ENCODE assay signal across 15 mouse cellular contexts in genomic region chr2:69096821-69097220, GRCm38 (mm10).
"Had no signal": no experiment of that assay in that cellular context is flagged by ENCODE, and none has a peak within 500 bp of the region (broad histone marks: within the 10 kb centered on the region; RNA-seq: fewer than 3 reads in every experiment).

No protein-coding gene starts in this region.

- H3K27ac ChIP-seq: intestine, embryonic 15.5 days; kidney, embryonic 15.5 days; limb, embryonic 15.5 days; liver, embryonic 12.5 days; neural tube, embryonic 15.5 days; stomach, postnatal 0 days had no signal

- H3K4me1 ChIP-seq: intestine, embryonic 15.5 days; kidney, embryonic 15.5 days; limb, embryonic 15.5 days; liver, embryonic 12.5 days; neural tube, embryonic 15.5 days had no signal

- ATAC-seq: intestine, embryonic 15.5 days; liver, embryonic 12.5 days had no signal

- H3K36me3 ChIP-seq: intestine, embryonic 15.5 days; kidney, embryonic 15.5 days; limb, embryonic 15.5 days; liver, embryonic 12.5 days; midbrain, embryonic 10.5 days; neural tube, embryonic 15.5 days had no signal

- DNase-seq: lung, embryonic 14.5 days; lung, postnatal 10 days; lung, postnatal 4 days; midbrain, embryonic 14.5 days; right cerebral cortex, postnatal 25 days; thymus, adult 18-20 months; thymus, postnatal 14 days had no signal

- H3K4me3 ChIP-seq: intestine, embryonic 15.5 days; kidney, embryonic 15.5 days; limb, embryonic 15.5 days; liver, embryonic 12.5 days; midbrain, embryonic 10.5 days; myocyte; neural tube, embryonic 15.5 days had no signal

- H3K27me3 ChIP-seq: intestine, embryonic 15.5 days; kidney, embryonic 15.5 days; limb, embryonic 15.5 days; liver, embryonic 12.5 days; neural tube, embryonic 15.5 days had no signal

- H3K9me3 ChIP-seq: intestine, embryonic 15.5 days; kidney, embryonic 15.5 days; limb, embryonic 15.5 days; liver, embryonic 12.5 days; midbrain, embryonic 10.5 days; neural tube, embryonic 15.5 days had no signal
